Mouse (Mus musculus): ENCODE measurements around the gene Faap20.
"Not testable (repeated sequence)": the region's sequence is repeated elsewhere in the genome, so short reads cannot be mapped to it uniquely, and the experiment has no call there.

Faap20 gene

GRCm38 (mm10) chr4:155245770-155246492 lies 3.7 kb upstream of the Faap20 start:
- peak; percentile 22 for DNase-seq (ENCODE audit: low read depth, low spot score)

GRCm38 (mm10) chr4:155246691-155247105 lies 2.9 kb upstream of the Faap20 start:
- DNase-seq (ENCODE audit: low read depth, low spot score) = no peak

GRCm38 (mm10) chr4:155248054-155248453 lies 1.5 kb upstream of the Faap20 start:
- not testable (repeated sequence) for DNase-seq (ENCODE audit: low read depth, low spot score)

GRCm38 (mm10) chr4:155249257-155249647 lies 350 bp upstream of the Faap20 start:
- peak; percentile 91 for DNase-seq (ENCODE audit: low read depth, low spot score)

DNA sequence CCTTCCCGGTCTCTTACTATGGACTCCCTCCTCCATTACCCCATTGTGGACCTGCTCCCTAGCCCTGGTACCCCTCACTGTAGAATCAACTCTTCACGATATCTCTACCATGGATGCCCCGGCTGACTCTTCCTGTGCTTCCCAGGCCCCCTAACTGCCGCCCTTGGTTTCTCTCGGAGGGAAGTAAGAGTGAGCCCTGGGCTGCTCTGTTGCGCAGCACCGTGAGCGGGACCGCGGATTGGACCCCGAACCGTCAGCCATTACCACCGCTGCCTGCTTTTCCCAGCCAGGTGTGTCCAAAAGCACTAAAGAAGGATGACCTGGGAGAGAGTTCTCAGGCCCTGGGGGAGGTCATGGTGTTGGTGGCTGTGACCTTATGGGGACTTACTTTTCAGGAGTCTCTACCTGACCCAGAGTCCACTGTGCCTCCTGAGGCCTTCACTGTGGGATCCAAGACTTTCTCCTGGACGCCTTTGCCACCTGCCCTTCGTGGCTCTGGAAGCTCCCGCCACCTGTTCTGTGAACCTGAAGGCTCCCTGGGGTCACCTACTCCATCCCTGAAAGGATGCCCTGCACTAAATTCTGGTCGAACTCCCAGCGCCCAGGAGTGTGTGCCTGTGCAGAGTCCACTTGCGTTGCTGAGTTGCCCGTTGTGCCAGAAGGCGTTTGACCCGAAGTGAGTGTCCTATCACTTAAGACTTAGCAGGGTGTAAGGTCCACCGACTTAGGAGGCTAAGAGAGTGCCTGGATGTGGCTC lies 937 bp downstream of the Faap20 start:
- DNase-seq (ENCODE audit: low read depth, low spot score) = no peak

GRCm38 (mm10) chr4:155251147-155251546 lies 1.5 kb downstream of the Faap20 start:
- DNase-seq (ENCODE audit: low read depth, low spot score) = no peak

DNA sequence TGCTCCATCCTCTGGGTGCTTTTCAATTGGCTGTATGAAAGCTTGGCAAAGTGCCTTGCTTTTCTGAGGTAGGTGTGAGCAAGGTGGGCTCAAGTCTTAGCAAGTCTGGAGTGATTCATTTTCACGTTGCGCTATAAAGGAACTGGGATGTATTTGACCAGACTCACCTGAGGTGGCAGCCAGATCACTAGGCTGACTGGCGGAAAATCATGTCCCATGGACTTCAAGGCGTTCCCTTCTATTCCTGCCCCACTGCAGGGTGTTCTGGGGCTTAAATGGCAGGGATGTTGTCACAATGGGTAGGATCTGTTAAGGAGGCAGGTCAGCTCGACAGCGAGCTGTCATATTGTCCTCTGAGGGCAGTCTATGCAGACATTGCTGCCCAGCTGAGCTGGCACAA lies 2.7 kb downstream of the Faap20 start:
- no peak for DNase-seq (ENCODE audit: low read depth, low spot score)

DNA sequence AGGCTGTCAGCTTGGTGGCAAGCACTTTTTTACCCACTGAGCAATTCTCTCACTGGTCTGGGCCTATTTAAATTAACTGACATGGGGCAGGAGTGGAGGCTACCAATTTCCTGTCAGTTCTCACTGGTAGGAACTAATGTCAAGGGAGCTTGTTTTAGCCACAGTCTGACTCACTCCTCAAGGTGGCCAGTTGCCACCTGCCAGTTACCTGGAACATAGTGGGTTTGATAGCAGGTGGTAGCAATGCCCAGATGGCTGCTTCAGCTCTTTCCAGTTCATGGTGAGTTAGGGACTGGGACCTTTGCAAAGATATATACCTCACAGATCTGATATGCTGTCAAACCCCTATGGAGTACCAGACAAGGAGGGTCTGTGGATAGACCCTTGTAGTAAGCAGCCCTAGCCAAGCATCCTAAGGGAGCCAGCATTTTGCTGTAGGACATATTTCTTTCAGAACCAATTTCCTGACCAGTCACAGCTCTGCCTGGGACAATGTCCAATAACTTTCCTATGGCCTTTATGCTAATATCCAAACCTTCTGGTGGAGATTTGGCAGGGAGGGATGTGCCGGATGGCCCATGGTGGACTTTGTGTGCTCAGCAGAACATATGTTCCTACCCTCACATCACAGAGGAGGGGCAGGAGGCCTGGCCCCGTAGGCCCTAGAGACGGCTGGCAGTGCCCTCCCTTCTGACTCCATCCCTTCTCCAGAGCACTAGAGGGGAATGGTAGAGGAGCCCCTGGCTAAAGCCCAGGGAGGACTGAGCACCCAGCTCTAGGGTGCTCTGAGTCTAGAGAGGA lies 15.1 kb downstream of the Faap20 start:
- no peak for DNase-seq (ENCODE audit: low read depth, low spot score)

DNA sequence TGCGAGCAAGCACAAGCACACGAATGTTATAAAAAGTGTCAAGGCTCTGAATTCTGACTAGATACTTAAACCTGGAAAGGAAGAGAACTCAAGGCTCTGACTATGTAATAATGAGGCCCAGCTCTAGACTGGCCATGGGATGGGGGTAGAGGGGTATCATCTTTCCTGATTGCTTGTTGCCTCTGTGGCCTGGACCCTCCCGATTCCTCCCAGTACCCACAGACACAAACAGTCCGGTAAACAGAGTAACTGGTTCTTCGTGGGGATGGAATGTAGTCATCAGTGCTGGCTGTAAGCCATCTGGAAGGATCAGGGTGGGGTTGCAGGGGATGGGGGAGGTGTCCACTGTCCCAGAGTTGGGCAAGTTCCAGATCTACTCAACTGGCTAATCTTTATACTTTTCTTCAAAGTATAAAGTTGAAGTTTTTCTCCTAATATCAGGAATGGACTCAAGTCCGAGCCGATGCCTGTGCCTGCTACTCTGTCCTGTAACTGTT lies 17.5 kb downstream of the Faap20 start:
- DNase-seq (ENCODE audit: low read depth, low spot score) = no peak

DNA sequence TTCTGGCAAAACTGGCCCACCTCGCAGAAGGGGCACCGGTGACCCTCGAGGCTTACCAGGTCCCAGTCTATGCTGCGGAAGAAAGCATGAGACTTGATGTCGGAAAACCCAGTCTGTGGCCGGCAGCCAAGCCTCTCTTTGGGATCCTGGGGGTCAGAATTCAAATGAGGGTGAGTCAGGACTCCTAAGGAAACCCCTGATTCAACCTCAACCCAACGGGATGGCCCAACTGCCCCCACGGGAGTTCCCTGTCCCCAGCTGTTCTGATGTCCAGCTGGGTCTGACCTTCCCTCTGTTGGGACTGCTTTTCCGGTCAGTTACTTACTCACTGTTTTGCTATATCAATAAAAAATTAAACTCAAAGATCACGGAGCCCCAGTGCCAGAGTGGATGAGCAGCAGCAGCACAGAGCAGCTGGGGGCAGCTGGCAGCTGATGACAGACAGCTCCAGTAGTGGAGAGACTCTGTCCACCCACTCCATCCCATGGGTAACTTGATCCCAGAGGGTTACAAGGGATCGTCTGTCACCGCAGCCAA lies 18.1 kb downstream of the Faap20 start:
- no peak for DNase-seq (ENCODE audit: low read depth, low spot score)

DNA sequence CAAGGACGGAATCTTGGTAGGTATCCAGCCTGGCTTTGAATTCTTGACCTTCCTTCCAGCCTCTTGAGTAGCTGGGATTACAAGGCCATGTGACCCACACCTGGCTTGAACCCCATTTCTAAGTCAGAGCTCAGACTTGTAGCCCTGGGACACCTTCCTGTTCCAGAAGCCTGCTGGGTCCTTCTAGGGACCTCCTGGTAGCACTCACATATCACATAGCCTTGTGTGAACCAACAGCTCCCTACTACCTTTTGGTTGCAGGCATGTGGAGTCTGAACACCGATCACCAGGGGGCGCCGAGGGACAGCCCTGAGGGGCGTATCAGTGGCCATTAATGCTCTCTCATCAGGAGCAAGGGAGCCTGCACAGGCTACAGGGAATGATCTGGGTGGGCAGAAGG lies 18.8 kb downstream of the Faap20 start:
- DNase-seq (ENCODE audit: low read depth, low spot score) = peak; percentile 56

DNA sequence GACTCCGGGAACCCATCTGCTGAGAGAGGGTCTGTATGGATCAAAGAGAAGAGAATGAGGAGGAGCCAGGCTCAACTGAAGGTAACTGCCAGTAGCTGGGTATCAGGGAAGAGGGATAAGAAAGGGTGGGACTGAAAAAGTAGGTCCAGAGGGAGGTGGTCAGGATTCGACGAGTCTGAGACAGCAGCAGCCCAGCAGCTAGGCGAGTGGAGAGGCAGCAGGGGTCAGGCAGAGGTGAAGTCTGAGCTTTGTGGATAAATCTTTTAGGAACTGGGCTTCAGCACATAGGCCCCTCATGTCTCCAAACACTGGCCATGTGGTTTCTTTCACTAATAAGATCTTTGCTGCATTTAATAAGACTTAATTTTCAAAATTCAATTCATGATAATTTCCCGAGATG lies 24.8 kb downstream of the Faap20 start:
- no peak for DNase-seq (ENCODE audit: low read depth, low spot score)

GRCm38 (mm10) chr4:155274851-155275250 lies 25.2 kb downstream of the Faap20 start:
- DNase-seq (ENCODE audit: low read depth, low spot score) = no peak

GRCm38 (mm10) chr4:155277963-155278362 lies 28.4 kb downstream of the Faap20 start:
- DNase-seq (ENCODE audit: low read depth, low spot score) = no peak

- no peak for DNase-seq (ENCODE audit: low read depth, low spot score)
Observed at GRCm38 (mm10) chr4:155279054-155279453, 29.5 kb downstream of the Faap20 start.

- DNase-seq (ENCODE audit: low read depth, low spot score) = no peak
Observed at GRCm38 (mm10) chr4:155279926-155280767, 30.5 kb downstream of the Faap20 start.

- DNase-seq (ENCODE audit: low read depth, low spot score) = no peak
Observed at GRCm38 (mm10) chr4:155280768-155281121, 31.1 kb downstream of the Faap20 start.

DNA sequence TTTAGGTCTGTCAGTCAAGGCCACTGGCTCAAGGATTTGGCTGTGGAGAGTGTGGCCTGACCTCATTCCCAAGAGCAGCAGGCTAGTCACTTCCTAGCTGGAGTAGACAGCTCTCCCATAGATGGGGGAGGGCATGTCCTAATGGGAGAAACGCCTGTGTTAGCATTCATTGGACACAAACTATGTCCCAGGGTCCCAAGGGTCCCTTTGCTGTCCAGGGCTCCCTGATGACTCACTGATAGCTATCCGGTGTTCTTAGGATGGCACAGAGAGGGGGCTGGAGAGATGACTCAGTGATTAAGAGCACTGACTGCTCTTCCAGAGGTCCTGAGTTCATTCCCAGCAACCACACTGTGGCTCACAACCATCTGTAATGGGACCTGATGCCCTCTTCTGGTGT lies 31.6 kb downstream of the Faap20 start:
- no peak for DNase-seq (ENCODE audit: low read depth, low spot score)

GRCm38 (mm10) chr4:155281652-155282051 lies 32.0 kb downstream of the Faap20 start:
- no peak for DNase-seq (ENCODE audit: low read depth, low spot score)

GRCm38 (mm10) chr4:155282231-155282630 lies 32.6 kb downstream of the Faap20 start:
- no peak for DNase-seq (ENCODE audit: low read depth, low spot score)

- no peak for DNase-seq (ENCODE audit: low read depth, low spot score)
Observed at GRCm38 (mm10) chr4:155283001-155283503, 33.5 kb downstream of the Faap20 start.

Data from CD4-positive helper T cell, adult 2 months (primary cell).